Mouse (Mus musculus) urinary bladder, postnatal 36 days (tissue): ENCODE results near the gene Hist3h2ba.

ENCODE experiments used
- DNase-seq, 2 experiments: peaks; one replicate each; pipeline ENCODE4 v3.0.0; 2022; ENCODE audit warnings: low spot score in 2 of 2, mixed read lengths in 1 of 2

Gene Hist3h2ba

GRCm38 (mm10) chr11:58948542-58949479, at the start of gene Hist3h2ba:
Gene Hist3h2ba, plus strand, starts transcription at chr11:58948920.
- peak in 1 of 2 experiments; percentile 29 for DNase-seq

GRCm38 (mm10) chr11:58901080-58901479, 47.6 kb upstream of the Hist3h2ba start:
- no peak for DNase-seq

GRCm38 (mm10) chr11:58903511-58904409, 45.0 kb upstream of the Hist3h2ba start, which contains the start of gene Zfp39:
Gene Zfp39, minus strand, starts transcription at chr11:58904225.
- DNase-seq = peak; percentile 97

GRCm38 (mm10) chr11:58904410-58904718, 44.4 kb upstream of the Hist3h2ba start:
- DNase-seq = no peak

GRCm38 (mm10) chr11:58904838-58905237, 43.9 kb upstream of the Hist3h2ba start:
- no peak for DNase-seq

- DNase-seq = no peak
Measured at GRCm38 (mm10) chr11:58913776-58914175, 34.9 kb upstream of the Hist3h2ba start.

GRCm38 (mm10) chr11:58914461-58915028, 34.2 kb upstream of the Hist3h2ba start:
- peak in 1 of 2 experiments; percentile 19 for DNase-seq

- no peak for DNase-seq
Measured at GRCm38 (mm10) chr11:58916879-58917744, 31.6 kb upstream of the Hist3h2ba start.

GRCm38 (mm10) chr11:58917745-58918366, 30.9 kb upstream of the Hist3h2ba start, which contains the start of gene Btnl10:
Gene Btnl10, plus strand, starts transcription at chr11:58917908.
- no peak for DNase-seq

- DNase-seq = no peak
Measured at GRCm38 (mm10) chr11:58918759-58919158, 30.0 kb upstream of the Hist3h2ba start.

- DNase-seq = no peak
Measured at GRCm38 (mm10) chr11:58922420-58922819, 26.3 kb upstream of the Hist3h2ba start.

GRCm38 (mm10) chr11:58926651-58927050, 22.1 kb upstream of the Hist3h2ba start:
- DNase-seq = no peak

GRCm38 (mm10) chr11:58927053-58927452, 21.7 kb upstream of the Hist3h2ba start:
- no peak for DNase-seq

- DNase-seq = peak; percentile 23 to 36
Measured at GRCm38 (mm10) chr11:58927790-58928651, 20.7 kb upstream of the Hist3h2ba start.

- DNase-seq = no peak
Measured at GRCm38 (mm10) chr11:58929055-58929454, 19.7 kb upstream of the Hist3h2ba start.

- DNase-seq = no peak
Measured at GRCm38 (mm10) chr11:58929641-58930040, 19.1 kb upstream of the Hist3h2ba start.

- DNase-seq = no peak
Measured at GRCm38 (mm10) chr11:58930254-58930653, 18.5 kb upstream of the Hist3h2ba start.

- no peak for DNase-seq
Measured at GRCm38 (mm10) chr11:58931576-58931975, 17.1 kb upstream of the Hist3h2ba start.

- DNase-seq = no peak
Measured at GRCm38 (mm10) chr11:58937909-58938308, 10.8 kb upstream of the Hist3h2ba start.
